Mouse (Mus musculus) kidney, postnatal 0 days (tissue): Measurements from ENCODE around the gene Gm20388. TPM values are rescaled to one million over a fixed set of nuclear protein-coding genes. Genes with fewer than 3 reads are reported as not detected.

Experiments
- ATAC-seq: fragments of 200-750 bp; cut with Nextera tagmentation; replicated peaks from 2 replicates; pipeline ENCODE4 v1.8.0; 2017; ENCODE audit warnings: low read depth, moderate number of reproducible peaks, moderate TSS enrichment, moderate library complexity; ENCODE audit not compliant: low FRiP score
- DNase-seq: peaks from one replicate; pipeline ENCODE4 v3.0.0-alpha.2; 2016; ENCODE audit warnings: low spot score
- H3K27ac ChIP-seq: fragments of 300-500 bp; sonication (generic); 2 replicates; pipeline ENCODE4 v1.5.1; 2014; ENCODE audit warnings: mild to moderate bottlenecking
- H3K27me3 ChIP-seq: fragments of 300-500 bp; sonication (generic); 2 replicates; pipeline ENCODE4 v1.6.1; 2014; ENCODE audit warnings: low read length, mixed read lengths; ENCODE audit not compliant: insufficient read depth
- H3K36me3 ChIP-seq: fragments of 300-500 bp; sonication (generic); 2 replicates; pipeline ENCODE4 v1.6.1; 2014; ENCODE audit warnings: low read length, mixed read lengths; ENCODE audit not compliant: insufficient read depth
- H3K4me1 ChIP-seq: fragments of 300-500 bp; sonication (generic); replicated peaks from 2 replicates; pipeline ENCODE4 v1.6.1; 2014; ENCODE audit warnings: antibody characterized with exemption, low read length, mixed read lengths; ENCODE audit not compliant: insufficient read depth
- H3K4me2 ChIP-seq: fragments of 300-500 bp; sonication (generic); 2 replicates; pipeline ENCODE4 v1.6.1; 2014; ENCODE audit warnings: mild to moderate bottlenecking, low read length, moderate library complexity, mixed read lengths
- H3K4me3 ChIP-seq: fragments of 300-500 bp; sonication (generic); replicated peaks from 2 replicates; pipeline ENCODE4 v1.5.1; 2014; ENCODE audit warnings: low read depth, low read length
- H3K9ac ChIP-seq: fragments of 300-500 bp; sonication (generic); 2 replicates; pipeline ENCODE4 v1.6.1; 2014; ENCODE audit warnings: low read depth, low read length
- H3K9me3 ChIP-seq: fragments of 300-500 bp; sonication (generic); replicated peaks from 2 replicates; pipeline ENCODE4 v1.6.1; 2016; ENCODE audit warnings: low read length, inconsistent platforms, mixed read lengths
- CTCF ChIP-seq: IDR thresholded peaks from 2 replicates; pipeline ENCODE4 v1.5.1; 2016; ENCODE audit warnings: antibody characterized with exemption, low read depth, mild to moderate bottlenecking, moderate library complexity
- WGBS: fragments of 180-500 bp; shearing (Covaris S2); extraction: QIAGEN DNeasy Blood & Tissue Kit; methylation state at CpG from one replicate; pipeline ENCODE4 v1.1.7; 2014; 5-methylcytosine and 5-hydroxymethylcytosine counted together
- polyA plus RNA-seq: library from polyadenylated mRNA; unstranded; fragments of >200 nt; fragmentation: Nextera tagmentation; extraction: Ambion mirVana; gene quantifications from 2 replicates; pipeline ENCODE4 v1.2.1, GENCODE M21; 2015

Gm20388 gene
- polyA plus RNA-seq, 1 experiment from 2014 or later: not detected

DNA sequence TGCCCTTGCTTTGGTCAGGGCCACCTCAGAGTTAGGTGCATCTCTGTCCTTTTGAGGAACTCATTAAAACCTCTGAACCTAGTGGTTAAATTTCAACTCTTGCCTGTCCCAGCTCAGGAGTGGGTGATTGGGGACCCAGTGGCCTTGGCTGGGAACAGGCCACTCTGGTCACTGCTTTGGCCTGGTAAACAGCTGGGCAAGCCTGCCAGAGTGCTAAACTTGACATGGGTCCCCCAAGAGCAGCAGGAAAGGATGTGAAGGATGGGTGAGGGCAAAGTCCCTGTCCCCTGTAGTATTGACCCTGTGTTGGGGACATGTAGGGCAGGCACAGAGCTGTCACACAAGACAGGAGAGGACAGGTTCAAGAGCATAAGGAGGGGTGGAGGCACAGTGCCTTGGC lies 2034.2 kb downstream of the Gm20388 start, which contains the start of gene Car5a:
TSS of gene Car5a (minus strand) at position 74 of the 400 bp plus-strand sequence.
- peaks cover 10% of the 10 kb centered on the region for H3K4me1 ChIP-seq
- ATAC-seq (no peak), DNase-seq (no peak)
- no peaks in the 10 kb centered on the region for H3K9me3 ChIP-seq
- H3K36me3 ChIP-seq: no peaks in the 10 kb centered on the region
- H3K4me3 ChIP-seq: no peak within 1 kb of the TSS
- no peak within 1 kb of the TSS for H3K27ac ChIP-seq
- H3K4me2 ChIP-seq: no peak within 1 kb of the TSS
- TF ChIP-seq CTCF: no peak
- H3K27me3 ChIP-seq: no peaks in the 10 kb centered on the region
- H3K9ac ChIP-seq: no peak within 1 kb of the TSS; the same call in 1 of the 2 replicates

GRCm38 (mm10) chr8:121946351-121946750 lies 2035.7 kb downstream of the Gm20388 start:
- no peaks in the 10 kb centered on the region for H3K9me3 ChIP-seq
- WGBS: 80% methylated on average over 7 of the region's 7 CpGs
- H3K4me1 ChIP-seq: peaks cover 10% of the 10 kb centered on the region
- H3K27me3 ChIP-seq: no peaks in the 10 kb centered on the region
- H3K9ac ChIP-seq: no peak overlapping the region
- DNase-seq (no peak), ATAC-seq (no peak)
- TF ChIP-seq CTCF: no peak
- no peak overlapping the region for H3K4me2 ChIP-seq
- no peaks in the 10 kb centered on the region for H3K36me3 ChIP-seq
- H3K4me3 ChIP-seq: no peak overlapping the region
- H3K27ac ChIP-seq: no peak overlapping the region

DNA sequence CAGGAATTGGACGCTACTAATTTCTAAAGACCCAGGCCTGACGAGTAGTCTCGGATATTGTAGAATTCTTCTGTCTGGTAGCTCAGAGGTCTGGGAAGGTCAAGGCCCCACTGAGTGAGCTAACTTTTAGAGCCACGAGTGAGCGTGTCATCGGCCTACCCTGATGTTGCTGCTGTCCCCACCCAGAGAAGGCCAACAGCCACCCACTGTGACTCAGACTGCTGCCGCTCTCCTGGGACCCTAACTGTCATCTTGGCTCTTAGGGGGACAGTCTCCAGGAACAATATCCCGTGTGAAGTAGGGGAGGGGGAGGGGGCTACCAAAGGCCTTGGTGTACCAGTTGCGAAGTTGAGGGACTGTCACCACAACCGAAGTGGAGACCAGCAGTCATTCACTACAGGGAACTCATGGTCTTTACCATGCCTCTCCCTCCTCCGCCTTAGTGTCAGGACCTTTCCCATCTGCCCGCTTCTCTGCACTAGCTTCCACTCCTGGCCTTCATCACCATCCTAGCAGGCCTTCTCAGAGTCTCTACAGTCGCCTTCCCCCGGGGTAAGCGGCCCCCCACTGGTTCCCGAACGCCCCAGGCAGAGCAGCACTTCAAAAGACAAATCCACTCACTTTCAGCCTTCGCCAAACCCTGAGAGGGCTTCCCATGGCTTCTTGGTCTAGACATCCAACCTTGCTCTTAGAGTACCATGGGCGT lies 2036.6 kb downstream of the Gm20388 start:
- no peaks in the 10 kb centered on the region for H3K9me3 ChIP-seq
- peak overlapping the region; percentile 30 for H3K4me3 ChIP-seq
- no peaks in the 10 kb centered on the region for H3K27me3 ChIP-seq
- H3K9ac ChIP-seq: peak overlapping the region; percentile 59
- H3K36me3 ChIP-seq: no peaks in the 10 kb centered on the region
- H3K4me1 ChIP-seq: peaks cover 17% of the 10 kb centered on the region
- peak overlapping the region; percentile 61 for H3K4me2 ChIP-seq
- 33% methylated on average over 19 of the region's 19 CpGs for WGBS
- DNase-seq (no peak), ATAC-seq (no peak)
- no peak for TF ChIP-seq CTCF
- peak overlapping the region; percentile 85 for H3K27ac ChIP-seq

GRCm38 (mm10) chr8:121947753-121948141 lies 2037.1 kb downstream of the Gm20388 start:
- Histone ChIP-seq H3K4me2 (peak overlapping the region; percentile 61), H3K27ac (peak overlapping the region; percentile 85), H3K36me3 (no peaks in the 10 kb centered on the region), H3K27me3 (no peaks in the 10 kb centered on the region), H3K9me3 (no peaks in the 10 kb centered on the region), H3K9ac (peak overlapping the region; percentile 59), H3K4me1 (peaks cover 22% of the 10 kb centered on the region), H3K4me3 (peak overlapping the region; percentile 30)
- peak; percentile 98 for DNase-seq
- 1% methylated on average over 18 of the region's 18 CpGs for WGBS
- TF ChIP-seq CTCF: no peak
- ATAC-seq: peak; percentile 16; the same call in 1 of the 2 replicates

DNA sequence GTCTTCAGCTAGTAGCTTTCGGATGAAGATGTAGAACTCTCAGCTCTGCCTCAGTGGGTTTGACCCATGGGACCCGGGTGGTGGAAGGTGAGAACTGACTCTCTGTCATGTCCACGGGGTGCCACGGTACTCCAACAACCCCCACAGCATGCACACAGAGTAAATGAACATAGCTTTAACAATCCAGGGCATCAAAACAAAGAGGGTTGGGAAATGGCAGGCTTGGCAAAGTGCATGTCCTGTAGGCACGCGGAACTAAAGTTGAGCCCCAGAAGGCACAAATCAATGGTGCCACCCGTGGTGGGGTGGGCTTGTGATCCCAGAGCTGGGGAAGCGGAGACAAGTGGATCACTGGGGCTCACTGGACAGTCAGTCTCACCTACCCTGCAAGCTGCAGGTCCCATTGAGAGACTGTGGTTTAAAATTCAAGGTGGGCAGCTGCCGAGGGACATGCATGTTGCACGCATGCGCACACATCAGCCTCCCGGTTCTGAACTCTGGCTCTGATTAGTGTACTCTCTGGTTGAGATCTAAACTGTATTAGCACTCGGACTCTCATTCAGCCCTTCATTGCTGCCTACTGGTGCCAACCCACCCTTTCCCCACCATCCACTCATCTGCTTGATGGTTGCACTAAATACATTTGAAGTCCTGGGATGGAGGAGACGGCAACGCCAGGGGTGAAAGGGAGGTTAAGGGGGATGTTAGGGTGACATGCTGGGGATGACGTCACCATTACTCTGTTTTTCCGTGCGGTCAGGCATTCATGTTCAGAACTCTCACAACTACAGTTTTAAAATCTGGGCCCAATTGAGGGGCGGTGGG lies 2037.9 kb downstream of the Gm20388 start:
- peak overlapping the region; percentile 59 for H3K9ac ChIP-seq
- ATAC-seq (no peak), DNase-seq (no peak)
- TF ChIP-seq CTCF: no peak
- no peaks in the 10 kb centered on the region for H3K27me3 ChIP-seq
- WGBS: 55% methylated on average over 19 of the region's 19 CpGs
- H3K4me3 ChIP-seq: peak overlapping the region; percentile 30
- peak overlapping the region; percentile 61 for H3K4me2 ChIP-seq
- H3K27ac ChIP-seq: peak overlapping the region; percentile 85
- peaks cover 30% of the 10 kb centered on the region for H3K4me1 ChIP-seq
- H3K9me3 ChIP-seq: no peaks in the 10 kb centered on the region
- H3K36me3 ChIP-seq: no peaks in the 10 kb centered on the region

- Histone ChIP-seq H3K9me3 (no peaks in the 10 kb centered on the region), H3K4me3 (peak within 1 kb of the TSS; percentile 96), H3K27ac (peak within 1 kb of the TSS; percentile 99), H3K4me2 (peak within 1 kb of the TSS; percentile 63), H3K36me3 (0 out of 2 replicates have a peak, but pooled peaks cover 2% of the 10 kb centered on the region), H3K27me3 (no peaks in the 10 kb centered on the region), H3K4me1 (peaks cover 30% of the 10 kb centered on the region), H3K9ac (peak within 1 kb of the TSS; percentile 100)
- WGBS: 61% methylated on average over 6 of the region's 6 CpGs
- ATAC-seq: no peak
- no peak for DNase-seq
- no peak for TF ChIP-seq CTCF
Observed at GRCm38 (mm10) chr8:121949222-121949800, 2038.7 kb downstream of the Gm20388 start, which contains the start of gene Banp. TSS of gene Banp (plus strand) at chr8:121949750.
